Mouse (Mus musculus): Measurements from ENCODE around the gene Hoxd4.

Gene Hoxd4

GRCm38 (mm10) chr2:74699664-74700545 lies 11.8 kb upstream of the Hoxd4 start:
- in situ Hi-C loops (cut with MboI; ENCODE audit: low pct_unique_long_range_greater_than_20kb in 1 of 2, low sequenced_read_pairs in 2 of 2, unreplicated experiment in 1 of 2) = loop anchor here (5.0 to 25.0 kb wide), 4 partner anchors 37 to 887 kb away; no protein-coding TSS in a partner anchor

GRCm38 (mm10) chr2:74700546-74701112 lies 11.1 kb upstream of the Hoxd4 start:
- in situ Hi-C loops (cut with MboI; ENCODE audit: low pct_unique_long_range_greater_than_20kb in 1 of 2, low sequenced_read_pairs in 2 of 2, unreplicated experiment in 1 of 2) = loop anchor here in 1 of 2 experiments (5.0 kb wide), 1 partner anchor 37 kb away; no protein-coding TSS in a partner anchor

- in situ Hi-C loops (cut with MboI; ENCODE audit: low pct_unique_long_range_greater_than_20kb in 1 of 2, low sequenced_read_pairs in 2 of 2, unreplicated experiment in 1 of 2) = loop anchor here in 1 of 2 experiments (5.0 kb wide), 1 partner anchor 35 kb away; no protein-coding TSS in a partner anchor
Observed at GRCm38 (mm10) chr2:74701949-74702819, 9.5 kb upstream of the Hoxd4 start.

GRCm38 (mm10) chr2:74702820-74703219 lies 8.9 kb upstream of the Hoxd4 start:
- in situ Hi-C loops (cut with MboI; ENCODE audit: low pct_unique_long_range_greater_than_20kb in 1 of 2, low sequenced_read_pairs in 2 of 2, unreplicated experiment in 1 of 2) = loop anchor here in 1 of 2 experiments (5.0 kb wide), 1 partner anchor 34 kb away; no protein-coding TSS in a partner anchor

- in situ Hi-C loops (cut with MboI; ENCODE audit: low pct_unique_long_range_greater_than_20kb in 1 of 2, low sequenced_read_pairs in 2 of 2, unreplicated experiment in 1 of 2) = loop anchor here in 1 of 2 experiments (5.0 kb wide), 1 partner anchor 34 kb away; no protein-coding TSS in a partner anchor
Observed at GRCm38 (mm10) chr2:74703317-74703716, 8.4 kb upstream of the Hoxd4 start.

GRCm38 (mm10) chr2:74703720-74704392 lies 7.9 kb upstream of the Hoxd4 start:
- in situ Hi-C loops (cut with MboI; ENCODE audit: low pct_unique_long_range_greater_than_20kb in 1 of 2, low sequenced_read_pairs in 2 of 2, unreplicated experiment in 1 of 2) = loop anchor here in 1 of 2 experiments (5.0 kb wide), 1 partner anchor 33 kb away; no protein-coding TSS in a partner anchor

- in situ Hi-C loops (cut with MboI; ENCODE audit: low pct_unique_long_range_greater_than_20kb in 1 of 2, low sequenced_read_pairs in 2 of 2, unreplicated experiment in 1 of 2) = loop anchor here in 1 of 2 experiments (5.0 kb wide), 1 partner anchor 33 kb away; no protein-coding TSS in a partner anchor
Observed at GRCm38 (mm10) chr2:74704393-74704998, 7.2 kb upstream of the Hoxd4 start, which contains the start of gene Hoxd8. Gene Hoxd8, plus strand, starts transcription at chr2:74704615.

- in situ Hi-C loops (cut with MboI; ENCODE audit: low pct_unique_long_range_greater_than_20kb in 1 of 2, low sequenced_read_pairs in 2 of 2, unreplicated experiment in 1 of 2) = loop anchor here in 1 of 2 experiments (5.0 kb wide), 1 partner anchor 32 kb away; no protein-coding TSS in a partner anchor
Observed at GRCm38 (mm10) chr2:74704999-74705466, 6.7 kb upstream of the Hoxd4 start.

- in situ Hi-C loops (cut with MboI; ENCODE audit: low pct_unique_long_range_greater_than_20kb in 1 of 2, low sequenced_read_pairs in 2 of 2, unreplicated experiment in 1 of 2) = no loop called here
Observed at GRCm38 (mm10) chr2:74705467-74706089, 6.2 kb upstream of the Hoxd4 start.

GRCm38 (mm10) chr2:74706393-74706960 lies 5.3 kb upstream of the Hoxd4 start:
- in situ Hi-C loops (cut with MboI; ENCODE audit: low pct_unique_long_range_greater_than_20kb in 1 of 2, low sequenced_read_pairs in 2 of 2, unreplicated experiment in 1 of 2) = no loop called here

- in situ Hi-C loops (cut with MboI; ENCODE audit: low pct_unique_long_range_greater_than_20kb in 1 of 2, low sequenced_read_pairs in 2 of 2, unreplicated experiment in 1 of 2) = no loop called here
Observed at GRCm38 (mm10) chr2:74707599-74707998, 4.1 kb upstream of the Hoxd4 start.

GRCm38 (mm10) chr2:74708676-74709075 lies 3.1 kb upstream of the Hoxd4 start:
- in situ Hi-C loops (cut with MboI; ENCODE audit: low pct_unique_long_range_greater_than_20kb in 1 of 2, low sequenced_read_pairs in 2 of 2, unreplicated experiment in 1 of 2) = no loop called here

- in situ Hi-C loops (cut with MboI; ENCODE audit: low pct_unique_long_range_greater_than_20kb in 1 of 2, low sequenced_read_pairs in 2 of 2, unreplicated experiment in 1 of 2) = no loop called here
Observed at GRCm38 (mm10) chr2:74709465-74710419, 2.0 kb upstream of the Hoxd4 start.

GRCm38 (mm10) chr2:74710929-74711543 lies 693 bp upstream of the Hoxd4 start:
- in situ Hi-C loops (cut with MboI; ENCODE audit: low pct_unique_long_range_greater_than_20kb in 1 of 2, low sequenced_read_pairs in 2 of 2, unreplicated experiment in 1 of 2) = no loop called here

Data from mouse embryonic stem cell (cell line).